Comparison of ENCODE assay signal across 10 mouse cellular contexts in the genomic region with DNA sequence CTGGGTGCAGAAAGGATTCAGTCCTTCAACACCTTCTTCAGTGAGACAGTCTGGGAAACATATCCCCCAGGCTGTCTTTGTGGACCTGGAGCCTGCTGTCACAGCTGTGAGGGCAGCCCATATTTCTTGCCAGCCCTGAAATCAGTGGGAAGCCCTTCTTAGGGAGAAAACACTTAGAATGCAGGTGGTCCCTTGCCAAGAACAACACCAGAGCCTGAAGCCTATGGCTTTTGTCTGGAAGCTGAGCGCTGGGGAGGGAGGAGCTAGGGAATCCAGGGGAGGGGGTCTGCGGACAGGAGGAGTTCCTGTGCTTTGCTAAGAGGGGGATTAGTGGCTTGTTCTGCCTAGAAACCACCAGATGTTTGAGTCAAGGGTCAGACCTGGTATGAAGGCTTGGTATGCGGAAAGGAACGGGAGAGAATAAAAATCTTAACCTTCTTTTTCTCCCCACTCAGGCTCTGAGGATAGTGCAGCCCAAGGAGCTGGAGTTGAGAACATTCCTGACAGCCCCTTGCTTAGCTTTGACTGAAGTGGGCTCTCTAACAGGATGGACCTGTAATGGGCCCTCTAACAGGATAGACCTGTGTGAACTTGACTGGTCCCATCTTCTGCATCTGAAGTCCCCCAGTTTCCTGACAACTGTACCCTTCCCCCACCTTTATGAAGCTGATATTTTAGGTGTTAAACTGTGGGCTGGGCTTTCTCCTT. TPM values are rescaled to one million over a fixed set of nuclear protein-coding genes. Genes with fewer than 3 reads are reported as not detected.
DNase-seq lines count a peak whose midpoint lies in the region; ATAC-seq and TF ChIP-seq lines count a peak whose summit lies in the region.
"Had no signal": no experiment of that assay in that cellular context is flagged by ENCODE, and none has a peak within 500 bp of the region (broad histone marks: within the 10 kb centered on the region; RNA-seq: fewer than 3 reads in every experiment).

No protein-coding gene starts in this region.

- H3K27ac ChIP-seq in midbrain, embryonic 10.5 days (replicated peaks): peak overlapping the region; percentile 58
- H3K27ac ChIP-seq in midbrain, embryonic 16.5 days (ENCODE audit: low read length): no peak overlapping the region; the same call in 1 of the 2 replicates
- H3K27ac ChIP-seq in limb, embryonic 12.5 days: peak overlapping the region; percentile 82
- no peak overlapping the region for H3K27ac ChIP-seq in stomach, embryonic 16.5 days (ENCODE audit: low read length)
- H3K27ac ChIP-seq in gastrocnemius, adult 2 months: no peak overlapping the region
- H3K27ac ChIP-seq: liver, embryonic 13.5 days had no signal

- no peak for TF ChIP-seq CTCF in gastrocnemius, adult 2 months (IDR thresholded peaks at IDR 0.05)

- peaks cover 44% of the 10 kb centered on the region for H3K27me3 ChIP-seq in midbrain, embryonic 10.5 days (ENCODE audit: low read depth, poor library complexity, severe bottlenecking)
- 0 out of 2 replicates have a peak, but pooled peaks cover 2% of the 10 kb centered on the region for H3K27me3 ChIP-seq in midbrain, embryonic 16.5 days (ENCODE audit: control insufficient read depth, insufficient read depth, low read depth, low read length)
- peaks cover 36% of the 10 kb centered on the region for H3K27me3 ChIP-seq in limb, embryonic 12.5 days
- H3K27me3 ChIP-seq in stomach, embryonic 16.5 days (ENCODE audit: control insufficient read depth, insufficient read depth, low read length): no peaks in the 10 kb centered on the region

- no peak for ATAC-seq in midbrain, embryonic 16.5 days
- ATAC-seq in limb, embryonic 12.5 days (ENCODE audit: insufficient number of reproducible peaks, insufficient read depth, low FRiP score, low TSS enrichment, low read depth): peak; percentile 58
- ATAC-seq in stomach, embryonic 16.5 days (ENCODE audit: insufficient read depth, low FRiP score): peak; percentile 22

- H3K9me3 ChIP-seq in midbrain, embryonic 10.5 days (replicated peaks): no peaks in the 10 kb centered on the region
- H3K9me3 ChIP-seq in midbrain, embryonic 16.5 days (replicated peaks; ENCODE audit: control insufficient read depth, low read length, poor library complexity, severe bottlenecking): no peaks in the 10 kb centered on the region
- H3K9me3 ChIP-seq in limb, embryonic 12.5 days: no peaks in the 10 kb centered on the region
- no peaks in the 10 kb centered on the region for H3K9me3 ChIP-seq in stomach, embryonic 16.5 days (replicated peaks; ENCODE audit: control insufficient read depth, low read length)
- H3K9me3 ChIP-seq: liver, embryonic 13.5 days had no signal

- 8% methylated on average over 4 of the region's 4 CpGs for WGBS in midbrain, embryonic 10.5 days
- 8% methylated on average over 4 of the region's 4 CpGs for WGBS in midbrain, embryonic 16.5 days
- WGBS in limb, embryonic 12.5 days: 7% methylated on average over 4 of the region's 4 CpGs
- WGBS in stomach, embryonic 16.5 days: 31% methylated on average over 4 of the region's 4 CpGs

- H3K4me1 ChIP-seq in midbrain, embryonic 10.5 days: peaks cover 31% of the 10 kb centered on the region
- no peaks in the 10 kb centered on the region; the same call in 1 of the 2 replicates for H3K4me1 ChIP-seq in midbrain, embryonic 16.5 days (ENCODE audit: control insufficient read depth, insufficient read depth, low read length)
- H3K4me1 ChIP-seq in limb, embryonic 12.5 days (replicated peaks): peaks cover 31% of the 10 kb centered on the region
- peaks cover 10% of the 10 kb centered on the region for H3K4me1 ChIP-seq in stomach, embryonic 16.5 days (ENCODE audit: control insufficient read depth, insufficient read depth, low read length)

- no peak overlapping the region for H3K4me2 ChIP-seq in midbrain, embryonic 16.5 days (ENCODE audit: low read length)
- H3K4me2 ChIP-seq in limb, embryonic 12.5 days: peak overlapping the region; percentile 23
- H3K4me2 ChIP-seq in stomach, embryonic 16.5 days (ENCODE audit: low read depth, low read length): no peak overlapping the region
- H3K4me2 ChIP-seq: liver, embryonic 13.5 days had no signal

- peak; percentile 70 for DNase-seq in midbrain, embryonic 10.5 days (ENCODE audit: low spot score)
- DNase-seq in forelimb bud, embryonic 11.5 days (ENCODE audit: low read depth, low spot score): peak; percentile 72
- no peak for DNase-seq in left cerebral cortex, postnatal 25 days (ENCODE audit: low spot score in 2 of 2)
- DNase-seq in testis, postnatal 10 days (ENCODE audit: low spot score): no peak
- no peak for DNase-seq in gastrocnemius, adult 2 months
- DNase-seq: liver, embryonic 13.5 days had no signal

- H3K4me3 ChIP-seq in midbrain, embryonic 10.5 days: no peak overlapping the region
- H3K4me3 ChIP-seq in midbrain, embryonic 16.5 days (ENCODE audit: low read depth, low read length): no peak overlapping the region
- H3K4me3 ChIP-seq in limb, embryonic 12.5 days (replicated peaks): no peak overlapping the region
- no peak overlapping the region for H3K4me3 ChIP-seq in stomach, embryonic 16.5 days (replicated peaks; ENCODE audit: low read length)
- H3K4me3 ChIP-seq in gastrocnemius, adult 2 months: no peak overlapping the region
- H3K4me3 ChIP-seq: erythroblast, embryonic 14.5 days; liver, embryonic 13.5 days had no signal

- no peaks in the 10 kb centered on the region for H3K36me3 ChIP-seq in midbrain, embryonic 10.5 days
- no peaks in the 10 kb centered on the region for H3K36me3 ChIP-seq in midbrain, embryonic 16.5 days (ENCODE audit: control insufficient read depth, insufficient read depth, low read length)
- no peaks in the 10 kb centered on the region for H3K36me3 ChIP-seq in limb, embryonic 12.5 days
- H3K36me3 ChIP-seq in stomach, embryonic 16.5 days (ENCODE audit: control insufficient read depth, insufficient read depth, low read length): no peaks in the 10 kb centered on the region
- H3K36me3 ChIP-seq: liver, embryonic 13.5 days had no signal

- intact Hi-C loops in left cerebral cortex, postnatal 25 days (cut with DNase I): loop anchor here (5.0 kb wide), 1 partner anchor 71 kb away; no protein-coding TSS in a partner anchor
- intact Hi-C loops in gastrocnemius, adult 2 months (cut with DNase I): loop anchor here (5.0 kb wide), 3 partner anchors 41 to 91 kb away; no protein-coding TSS in a partner anchor

- H3K9ac ChIP-seq in midbrain, embryonic 16.5 days (ENCODE audit: low read depth, low read length): no peak overlapping the region
- H3K9ac ChIP-seq in limb, embryonic 12.5 days (replicated peaks): no peak overlapping the region
- H3K9ac ChIP-seq in stomach, embryonic 16.5 days (ENCODE audit: low read length): no peak overlapping the region
- H3K9ac ChIP-seq: liver, embryonic 13.5 days had no signal

RNA-seq across cellular contexts. Expression of gene Rabif, which starts 22.2 kb away (rescaled TPM):
- 44.4 and 44.8 TPM in 2 replicates for polyA plus RNA-seq in midbrain, embryonic 10.5 days (2016; fragmentation: Nextera tagmentation; extraction: Ambion mirVana)
- polyA plus RNA-seq in midbrain, embryonic 16.5 days (2015; fragmentation: Nextera tagmentation; extraction: Ambion mirVana): 73.3 and 78.5 TPM in 2 replicates
- 32.6 and 34.1 TPM in 2 replicates for polyA plus RNA-seq in limb, embryonic 12.5 days (2016; fragmentation: Nextera tagmentation; extraction: Ambion mirVana)
- 40.2 and 45.4 TPM in 2 replicates for polyA plus RNA-seq in stomach, embryonic 16.5 days (2015; fragmentation: Nextera tagmentation; extraction: Ambion mirVana)
- total RNA-seq in left cerebral cortex, postnatal 25 days (2021): 10 to 100 TPM; 30.6 to 31.8 TPM
- 1 to 10 TPM; 5.5 to 6.7 TPM for total RNA-seq in gastrocnemius, adult 2 months (2021)

RNA-seq across cellular contexts. Expression of gene Mgat4e, which starts 32.8 kb away (rescaled TPM):
- polyA plus RNA-seq in midbrain, embryonic 10.5 days (2016; fragmentation: Nextera tagmentation; extraction: Ambion mirVana): not detected in 2 replicates
- polyA plus RNA-seq in midbrain, embryonic 16.5 days (2015; fragmentation: Nextera tagmentation; extraction: Ambion mirVana): not detected in 2 replicates
- not detected in 2 replicates for polyA plus RNA-seq in limb, embryonic 12.5 days (2016; fragmentation: Nextera tagmentation; extraction: Ambion mirVana)
- not detected in 2 replicates for polyA plus RNA-seq in stomach, embryonic 16.5 days (2015; fragmentation: Nextera tagmentation; extraction: Ambion mirVana)
- not detected for total RNA-seq in left cerebral cortex, postnatal 25 days (2021)
- not detected for total RNA-seq in gastrocnemius, adult 2 months (2021)
- polyA plus RNA-seq: erythroblast, embryonic 14.5 days; liver, embryonic 13.5 days had no signal

RNA-seq across cellular contexts. Expression of gene Kdm5b, which starts 43.3 kb away (rescaled TPM):
- 60.9 and 69.2 TPM in 2 replicates for polyA plus RNA-seq in midbrain, embryonic 10.5 days (2016; fragmentation: Nextera tagmentation; extraction: Ambion mirVana)
- 66.5 and 78.9 TPM in 2 replicates for polyA plus RNA-seq in midbrain, embryonic 16.5 days (2015; fragmentation: Nextera tagmentation; extraction: Ambion mirVana)
- polyA plus RNA-seq in limb, embryonic 12.5 days (2016; fragmentation: Nextera tagmentation; extraction: Ambion mirVana): 105 and 111 TPM in 2 replicates
- polyA plus RNA-seq in stomach, embryonic 16.5 days (2015; fragmentation: Nextera tagmentation; extraction: Ambion mirVana): 48.4 and 51.7 TPM in 2 replicates
- 10 to 100 TPM; 64.2 to 65.5 TPM for total RNA-seq in left cerebral cortex, postnatal 25 days (2021)
- 1 to 10 TPM; 9.7 to 9.8 TPM for total RNA-seq in gastrocnemius, adult 2 months (2021)

Comparison
In these comparisons a context has a peak if more than half of its experiments do, and no peak if none do; other contexts are left out.
1. H3K27ac ChIP-seq: peak in midbrain, embryonic 10.5 days (single experiment) and limb, embryonic 12.5 days (single experiment); none in midbrain, embryonic 16.5 days (single experiment), stomach, embryonic 16.5 days (single experiment) and gastrocnemius, adult 2 months (single experiment).
2. DNase-seq: peak in midbrain, embryonic 10.5 days (single experiment) and forelimb bud, embryonic 11.5 days (single experiment); none in left cerebral cortex, postnatal 25 days (0 of 2), testis, postnatal 10 days (single experiment) and gastrocnemius, adult 2 months (single experiment).